Mouse (Mus musculus) midbrain, postnatal 0 days (tissue): ENCODE measurements around the gene Gmpr. TPM values are rescaled to one million over a fixed set of nuclear protein-coding genes. Genes with fewer than 3 reads are reported as not detected.

Experiments
- ATAC-seq: fragments of 200-750 bp; cut with Nextera tagmentation; 2 replicates; pipeline ENCODE4 v1.8.0; 2017; ENCODE audit warnings: moderate number of reproducible peaks, mild to moderate bottlenecking, moderate TSS enrichment, moderate library complexity; ENCODE audit not compliant: low FRiP score
- DNase-seq: peaks from one replicate; pipeline ENCODE4 v3.0.0-alpha.2; 2015; ENCODE audit warnings: low spot score
- H3K27ac ChIP-seq: fragments of 300-500 bp; sonication (generic); 2 replicates; pipeline ENCODE4 v1.5.1; 2014; ENCODE audit warnings: low read depth, mild to moderate bottlenecking, low read length, mixed read lengths
- H3K27me3 ChIP-seq: fragments of 300-500 bp; sonication (generic); 2 replicates; pipeline ENCODE4 v1.6.1; 2014; ENCODE audit warnings: low read length, control low read depth, mixed read lengths; ENCODE audit not compliant: insufficient read depth
- H3K36me3 ChIP-seq: fragments of 300-500 bp; sonication (generic); 2 replicates; pipeline ENCODE4 v1.6.1; 2014; ENCODE audit warnings: low read length, control low read depth, mixed read lengths; ENCODE audit not compliant: insufficient read depth
- H3K4me1 ChIP-seq: fragments of 300-500 bp; sonication (generic); 2 replicates; pipeline ENCODE4 v1.6.1; 2014; ENCODE audit warnings: mild to moderate bottlenecking, control low read depth, antibody characterized with exemption, low read length, mixed read lengths; ENCODE audit not compliant: insufficient read depth
- H3K4me2 ChIP-seq: fragments of 300-500 bp; sonication (generic); 2 replicates; pipeline ENCODE4 v1.6.1; 2014; ENCODE audit warnings: low read depth, mild to moderate bottlenecking, low read length, mixed read lengths; ENCODE audit not compliant: poor library complexity, severe bottlenecking
- H3K4me3 ChIP-seq: fragments of 300-500 bp; sonication (generic); 2 replicates; pipeline ENCODE4 v1.5.1; 2014; ENCODE audit warnings: low read depth, mild to moderate bottlenecking, low read length, moderate library complexity
- H3K9ac ChIP-seq: fragments of 300-500 bp; sonication (generic); replicated peaks from 2 replicates; pipeline ENCODE4 v1.6.1; 2014; ENCODE audit warnings: mild to moderate bottlenecking, low read length, moderate library complexity, mixed read lengths; ENCODE audit not compliant: poor library complexity, severe bottlenecking
- H3K9me3 ChIP-seq: fragments of 300-500 bp; sonication (generic); 2 replicates; pipeline ENCODE4 v1.6.1; 2016; ENCODE audit warnings: low read length, control low read depth
- CTCF ChIP-seq: IDR thresholded peaks from 2 replicates; pipeline ENCODE4 v1.5.1; 2016; ENCODE audit warnings: antibody characterized with exemption, mild to moderate bottlenecking
- WGBS: fragments of 180-500 bp; shearing (Covaris S2); extraction: QIAGEN DNeasy Blood & Tissue Kit; methylation state at CpG from one replicate; pipeline ENCODE4 v1.1.7; 2014; 5-methylcytosine and 5-hydroxymethylcytosine counted together
- polyA plus RNA-seq: library from polyadenylated mRNA; unstranded; fragments of >200 nt; fragmentation: Nextera tagmentation; extraction: Ambion mirVana; gene quantifications from 2 replicates; pipeline ENCODE4 v1.2.1, GENCODE M21; 2015
- total RNA-seq: library from RNA; depleted of rRNA; stranded (reverse); fragments of >200 nt; gene quantifications from 2 replicates; pipeline ENCODE4 v1.2.3, GENCODE M21; 2014

Gene Gmpr
- total and polyA plus RNA-seq, 2 experiments from 2014 or later = 29.2 to 36.7 TPM

GRCm38 (mm10) chr13:45571795-45572262 is 64.6 kb downstream of the Gmpr start:
- H3K9me3 ChIP-seq = no peaks in the 10 kb centered on the region
- no peak overlapping the region; the same call in 1 of the 2 replicates for H3K4me3 ChIP-seq
- peaks cover 1% of the 10 kb centered on the region for H3K36me3 ChIP-seq
- peak overlapping the region; percentile 34 for H3K4me2 ChIP-seq
- ATAC-seq = peak; percentile 79
- under 1% methylated on average over 6 of the region's 6 CpGs for WGBS
- TF ChIP-seq CTCF = peak; percentile 99
- H3K4me1 ChIP-seq = no peaks in the 10 kb centered on the region
- H3K27me3 ChIP-seq = no peaks in the 10 kb centered on the region
- peak; percentile 91 for DNase-seq
- 0 out of 2 replicates have a peak overlapping the region, but pooled peaks have one; percentile 2 for H3K9ac ChIP-seq
- H3K27ac ChIP-seq = peak overlapping the region; percentile 33; the same call in 1 of the 2 replicates

GRCm38 (mm10) chr13:45572768-45573167 is 65.5 kb downstream of the Gmpr start:
- DNase-seq (peak; percentile 76), ATAC-seq (no peak)
- Histone ChIP-seq H3K36me3 (no peaks in the 10 kb centered on the region), H3K4me3 (no peak overlapping the region), H3K9ac (no peak overlapping the region), H3K9me3 (no peaks in the 10 kb centered on the region), H3K4me2 (no peak overlapping the region), H3K27ac (peak overlapping the region; percentile 32; the same call in 1 of the 2 replicates), H3K4me1 (no peaks in the 10 kb centered on the region), H3K27me3 (no peaks in the 10 kb centered on the region)
- peak; percentile 84 for TF ChIP-seq CTCF
- WGBS = 29% methylated on average over 4 of the region's 4 CpGs

GRCm38 (mm10) chr13:45576185-45576584 is 68.9 kb downstream of the Gmpr start:
- 0 out of 2 replicates have a peak overlapping the region, but pooled peaks have one; percentile 18 for H3K27ac ChIP-seq
- WGBS = 83% methylated on average over 4 of the region's 4 CpGs
- H3K9ac ChIP-seq = no peak overlapping the region
- no peaks in the 10 kb centered on the region for H3K9me3 ChIP-seq
- ATAC-seq (no peak), DNase-seq (peak; percentile 21)
- no peak overlapping the region for H3K4me2 ChIP-seq
- H3K4me1 ChIP-seq = no peaks in the 10 kb centered on the region
- no peak overlapping the region for H3K4me3 ChIP-seq
- no peaks in the 10 kb centered on the region for H3K36me3 ChIP-seq
- no peaks in the 10 kb centered on the region for H3K27me3 ChIP-seq
- no peak for TF ChIP-seq CTCF

GRCm38 (mm10) chr13:45577366-45577765 is 70.1 kb downstream of the Gmpr start:
- no peak for TF ChIP-seq CTCF
- DNase-seq = no peak
- no peak overlapping the region for H3K4me3 ChIP-seq
- H3K9ac ChIP-seq = no peak overlapping the region
- no peak for ATAC-seq
- H3K36me3 ChIP-seq = no peaks in the 10 kb centered on the region
- no peaks in the 10 kb centered on the region for H3K27me3 ChIP-seq
- 70% methylated on average over 5 of the region's 5 CpGs for WGBS
- no peaks in the 10 kb centered on the region for H3K4me1 ChIP-seq
- no peaks in the 10 kb centered on the region for H3K9me3 ChIP-seq
- no peak overlapping the region for H3K4me2 ChIP-seq
- H3K27ac ChIP-seq = no peak overlapping the region

- peak; percentile 56 for TF ChIP-seq CTCF
- ATAC-seq (no peak), DNase-seq (peak; percentile 24)
- no peak overlapping the region for H3K4me2 ChIP-seq
- H3K4me1 ChIP-seq = no peaks in the 10 kb centered on the region
- no peak overlapping the region for H3K4me3 ChIP-seq
- no peaks in the 10 kb centered on the region for H3K36me3 ChIP-seq
- no peak overlapping the region for H3K27ac ChIP-seq
- H3K27me3 ChIP-seq = no peaks in the 10 kb centered on the region
- no peak overlapping the region for H3K9ac ChIP-seq
- no peaks in the 10 kb centered on the region for H3K9me3 ChIP-seq
- WGBS = 50% methylated on average over 2 of the region's 2 CpGs
Observed at GRCm38 (mm10) chr13:45577784-45578183, 70.5 kb downstream of the Gmpr start.

- Histone ChIP-seq H3K27ac (no peak overlapping the region), H3K4me1 (no peaks in the 10 kb centered on the region), H3K4me2 (no peak overlapping the region), H3K9me3 (no peaks in the 10 kb centered on the region), H3K27me3 (no peaks in the 10 kb centered on the region), H3K9ac (no peak overlapping the region), H3K36me3 (no peaks in the 10 kb centered on the region), H3K4me3 (no peak overlapping the region)
- TF ChIP-seq CTCF = no peak
- ATAC-seq = no peak
- 86% methylated on average over 3 of the region's 3 CpGs for WGBS
- no peak for DNase-seq
Observed at GRCm38 (mm10) chr13:45579751-45580150, 72.5 kb downstream of the Gmpr start.
